Comparison of ENCODE assay signal across 15 mouse cellular contexts in the genomic region with DNA sequence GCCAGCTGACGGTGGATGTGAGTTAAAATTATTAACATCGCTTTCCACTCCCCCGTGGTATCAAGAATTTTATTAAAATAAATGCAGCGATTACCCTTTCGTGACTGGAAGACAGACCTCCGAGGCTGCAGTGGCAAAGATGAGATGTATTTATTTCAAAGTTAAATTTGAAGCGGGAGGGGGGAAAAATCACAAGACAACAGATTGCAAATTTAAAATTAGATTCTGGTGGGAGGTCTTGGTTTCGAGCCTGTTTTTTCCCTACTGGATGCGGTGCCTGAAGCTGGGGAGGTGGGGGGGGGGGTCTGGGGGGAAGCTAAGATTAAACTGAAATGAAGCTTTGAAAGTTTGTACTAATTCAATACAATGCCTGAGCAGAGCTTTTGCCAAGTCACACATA.
"Had no signal": no experiment of that assay in that cellular context is flagged by ENCODE, and none has a peak within 500 bp of the region (broad histone marks: within the 10 kb centered on the region; RNA-seq: fewer than 3 reads in every experiment).

No protein-coding gene starts in this region.

- H3K9ac ChIP-seq: lung, embryonic 14.5 days; midbrain, embryonic 12.5 days; neural tube, embryonic 13.5 days; neural tube, embryonic 15.5 days; stomach, embryonic 15.5 days had no signal

- H3K4me2 ChIP-seq: lung, embryonic 14.5 days; midbrain, embryonic 12.5 days; neural tube, embryonic 13.5 days; neural tube, embryonic 15.5 days; stomach, embryonic 15.5 days had no signal

- H3K9me3 ChIP-seq: midbrain, embryonic 10.5 days; midbrain, embryonic 12.5 days; neural tube, embryonic 13.5 days; neural tube, embryonic 15.5 days; stomach, embryonic 15.5 days had no signal

- H3K27me3 ChIP-seq: midbrain, embryonic 12.5 days; neural tube, embryonic 13.5 days; neural tube, embryonic 15.5 days; stomach, embryonic 15.5 days had no signal

- H3K27ac ChIP-seq: midbrain, embryonic 10.5 days; midbrain, embryonic 12.5 days; neural tube, embryonic 13.5 days; neural tube, embryonic 15.5 days; stomach, embryonic 15.5 days; stomach, postnatal 0 days had no signal

- DNase-seq: lung, adult 18-20 months; lung, embryonic 14.5 days; lung, postnatal 10 days; lung, postnatal 4 days; right cerebral cortex, postnatal 14 days; thymus, postnatal 14 days; thymus, postnatal 36 days had no signal

- ATAC-seq: midbrain, embryonic 16.5 days had no signal

- H3K36me3 ChIP-seq: midbrain, embryonic 10.5 days; midbrain, embryonic 12.5 days; neural tube, embryonic 13.5 days; neural tube, embryonic 15.5 days; stomach, embryonic 15.5 days had no signal

- H3K4me3 ChIP-seq: midbrain, embryonic 10.5 days; midbrain, embryonic 12.5 days; myocyte; neural tube, embryonic 13.5 days; neural tube, embryonic 15.5 days; stomach, embryonic 15.5 days had no signal
